In the genomic region with DNA sequence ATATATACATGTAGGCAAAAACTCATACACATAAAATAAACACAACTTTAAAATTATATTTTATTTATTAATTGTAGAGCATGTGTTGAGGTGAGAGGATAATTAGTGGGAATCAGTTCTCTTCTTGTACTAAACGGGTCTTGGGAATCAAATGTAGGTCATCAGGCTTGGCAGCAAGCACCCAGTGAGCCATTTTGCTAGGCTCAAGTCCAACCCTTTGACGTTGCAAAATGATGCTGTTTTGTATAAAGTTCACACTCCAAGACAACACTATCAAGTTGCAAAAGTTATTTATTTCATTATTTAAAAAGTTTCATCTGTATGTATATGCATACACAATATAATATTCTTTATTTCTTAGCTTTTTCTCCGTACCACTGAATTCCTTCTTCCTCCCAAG, we compare ENCODE assay signal across 23 mouse cellular contexts. TPM values are rescaled to one million over a fixed set of nuclear protein-coding genes. Genes with fewer than 3 reads are reported as not detected.
DNase-seq lines count a peak whose midpoint lies in the region; ATAC-seq lines count a peak whose summit lies in the region.
"Had no signal": no experiment of that assay in that cellular context is flagged by ENCODE, and none has a peak within 500 bp of the region (broad histone marks: within the 10 kb centered on the region; RNA-seq: fewer than 3 reads in every experiment).

No protein-coding gene starts in this region.

- DNase-seq in adrenal gland, postnatal 10 days = peak; percentile 58
- DNase-seq in adrenal gland, adult 18-20 months (ENCODE audit: low spot score in 2 of 2) = no peak
- DNase-seq in Muller cell, postnatal 12 days (ENCODE audit: inconsistent ontology term) = peak; percentile 14
- peak; percentile 87 for DNase-seq in adipocyte (ENCODE audit: low spot score)
- peak; percentile 26 for DNase-seq in fibroblast of lung, adult 2 months (ENCODE audit: low read depth)
- no peak for DNase-seq in hindbrain, embryonic 14.5 days (ENCODE audit: low spot score)
- DNase-seq: cerebellum, adult 11-12 months; cerebellum, adult 9-10 months; cerebellum, postnatal 25 days; forebrain, postnatal 0 days; gastrocnemius, postnatal 14 days; heart, postnatal 36 days had no signal

- no peaks in the 10 kb centered on the region for H3K4me1 ChIP-seq in hindbrain, embryonic 14.5 days (replicated peaks; ENCODE audit: control insufficient read depth, insufficient read depth, low read length)
- H3K4me1 ChIP-seq: forebrain, embryonic 13.5 days; heart, embryonic 12.5 days had no signal

- H3K27me3 ChIP-seq in hindbrain, embryonic 14.5 days (ENCODE audit: control insufficient read depth, insufficient read depth, low read length) = no peaks in the 10 kb centered on the region
- H3K27me3 ChIP-seq: embryonic facial prominence, embryonic 13.5 days; forebrain, embryonic 13.5 days; heart, embryonic 12.5 days had no signal

- 91% methylated on average over 3 of the region's 3 CpGs for WGBS in hindbrain, embryonic 14.5 days

- no peak overlapping the region for H3K4me3 ChIP-seq in hindbrain, embryonic 14.5 days (replicated peaks; ENCODE audit: low read length)
- H3K4me3 ChIP-seq: embryonic facial prominence, embryonic 13.5 days; forebrain, embryonic 13.5 days; heart, adult 2 months; heart, embryonic 12.5 days had no signal

- H3K36me3 ChIP-seq in hindbrain, embryonic 14.5 days (replicated peaks; ENCODE audit: control insufficient read depth, insufficient read depth) = no peaks in the 10 kb centered on the region
- H3K36me3 ChIP-seq: embryonic facial prominence, embryonic 13.5 days; heart, embryonic 12.5 days had no signal

- no peak overlapping the region for H3K27ac ChIP-seq in hindbrain, embryonic 14.5 days
- H3K27ac ChIP-seq: embryonic facial prominence, embryonic 13.5 days; forebrain, embryonic 13.5 days; heart, adult 2 months had no signal

- 0 out of 2 replicates have a peak, but pooled peaks cover 9% of the 10 kb centered on the region for H3K9me3 ChIP-seq in hindbrain, embryonic 14.5 days (ENCODE audit: control insufficient read depth, low read length)

- no peak overlapping the region for H3K4me2 ChIP-seq in hindbrain, embryonic 14.5 days (replicated peaks)
- H3K4me2 ChIP-seq: embryonic facial prominence, embryonic 13.5 days; forebrain, embryonic 13.5 days; heart, embryonic 12.5 days had no signal

- H3K9ac ChIP-seq in hindbrain, embryonic 14.5 days = no peak overlapping the region
- H3K9ac ChIP-seq: embryonic facial prominence, embryonic 13.5 days; forebrain, embryonic 13.5 days; forebrain, postnatal 0 days; heart, embryonic 12.5 days had no signal

- no peak for ATAC-seq in hindbrain, embryonic 14.5 days (ENCODE audit: low FRiP score)
- ATAC-seq: forebrain, embryonic 13.5 days; forebrain, postnatal 0 days; hindbrain, embryonic 16.5 days; inflammation-experienced regulatory T-cells, adult 6 months; intestine, postnatal 0 days had no signal

RNA-seq across cellular contexts. Expression of a gene that starts 33.7 kb away (rescaled TPM):
- total RNA-seq in adrenal gland, postnatal 10 days (2021) = 10 to 100 TPM in 1 of 2 experiments, 1 to 10 TPM in 1; 1.4 to 12.6 TPM
- total RNA-seq in adrenal gland, adult 18-20 months (2021) = 10 to 100 TPM in 1 of 2 experiments, 1 to 10 TPM in 1; 8.3 to 26.8 TPM
- not detected in 2 replicates for polyA plus RNA-seq in hindbrain, embryonic 14.5 days (2014; fragmentation: Nextera tagmentation; extraction: Ambion mirVana)
- total RNA-seq: CH12.LX; forebrain, postnatal 0 days; gastrocnemius, adult 18-20 months; gastrocnemius, postnatal 14 days had no signal
- polyA plus RNA-seq: embryonic facial prominence, embryonic 13.5 days; forebrain, embryonic 13.5 days; forebrain, postnatal 0 days; heart, embryonic 12.5 days; heart, embryonic 16.5 days; hindbrain, embryonic 11.5 days; hindbrain, embryonic 16.5 days; inflammation-experienced regulatory T-cells, adult 6 months had no signal

RNA-seq across cellular contexts. Expression of a gene that starts 47.0 kb away (rescaled TPM):
- total RNA-seq in adrenal gland, postnatal 10 days (2021) = 1 to 10 TPM; 3.2 to 3.9 TPM
- total RNA-seq in adrenal gland, adult 18-20 months (2021) = 1 to 10 TPM; 3.4 to 4.3 TPM
- polyA plus RNA-seq in hindbrain, embryonic 14.5 days (2014; fragmentation: Nextera tagmentation; extraction: Ambion mirVana) = 1.6 and 2.2 TPM in 2 replicates

Comparison
In these comparisons a context has a peak if more than half of its experiments do, and no peak if none do; other contexts are left out.
1. DNase-seq: peak in adrenal gland, postnatal 10 days (single experiment), Muller cell, postnatal 12 days (single experiment), adipocyte (single experiment) and fibroblast of lung, adult 2 months (single experiment); none in adrenal gland, adult 18-20 months (0 of 2) and hindbrain, embryonic 14.5 days (single experiment).